Mouse (Mus musculus): ENCODE results near the gene Rcor1. TPM values are rescaled to one million over a fixed set of nuclear protein-coding genes. Genes with fewer than 3 reads are reported as not detected.

The Rcor1 gene
- total RNA-seq (2014; fragmentation: Nextera tagmentation): 56.7 and 73.4 TPM in 2 replicates
- total RNA-seq (2017): 44.1 and 55.3 TPM in 2 replicates

GRCm38 (mm10) chr12:111038976-111039612, at the start of gene Rcor1:
Gene Rcor1, plus strand, starts transcription at chr12:111039351.
- peak; percentile 94 for ATAC-seq (replicated peaks; ENCODE audit: low FRiP score, low TSS enrichment, poor library complexity, severe bottlenecking)

- no peak for ATAC-seq (replicated peaks; ENCODE audit: low FRiP score, low TSS enrichment, poor library complexity, severe bottlenecking)
Observed at GRCm38 (mm10) chr12:110989409-110989808, 49.7 kb upstream of the Rcor1 start.

GRCm38 (mm10) chr12:110990500-110990899, 48.7 kb upstream of the Rcor1 start:
- no peak for ATAC-seq (replicated peaks; ENCODE audit: low FRiP score, low TSS enrichment, poor library complexity, severe bottlenecking)

- peak; percentile 79 for ATAC-seq (replicated peaks; ENCODE audit: low FRiP score, low TSS enrichment, poor library complexity, severe bottlenecking)
Observed at GRCm38 (mm10) chr12:110991361-110992127, 47.6 kb upstream of the Rcor1 start.

- peak; percentile 94 for ATAC-seq (replicated peaks; ENCODE audit: low FRiP score, low TSS enrichment, poor library complexity, severe bottlenecking)
Observed at GRCm38 (mm10) chr12:110992128-110992553, 47.0 kb upstream of the Rcor1 start.

- ATAC-seq (replicated peaks; ENCODE audit: low FRiP score, low TSS enrichment, poor library complexity, severe bottlenecking): peak; percentile 3; the same call in 1 of the 2 replicates
Observed at GRCm38 (mm10) chr12:110992771-110993170, 46.4 kb upstream of the Rcor1 start.

- ATAC-seq (replicated peaks; ENCODE audit: low FRiP score, low TSS enrichment, poor library complexity, severe bottlenecking): no peak
Observed at GRCm38 (mm10) chr12:110993226-110993625, 45.9 kb upstream of the Rcor1 start.

- no peak for ATAC-seq (replicated peaks; ENCODE audit: low FRiP score, low TSS enrichment, poor library complexity, severe bottlenecking)
Observed at GRCm38 (mm10) chr12:110994666-110995065, 44.5 kb upstream of the Rcor1 start.

GRCm38 (mm10) chr12:110998092-110998491, 41.1 kb upstream of the Rcor1 start:
- no peak for ATAC-seq (replicated peaks; ENCODE audit: low FRiP score, low TSS enrichment, poor library complexity, severe bottlenecking)

- ATAC-seq (replicated peaks; ENCODE audit: low FRiP score, low TSS enrichment, poor library complexity, severe bottlenecking): peak; percentile 82
Observed at GRCm38 (mm10) chr12:110999820-111000219, 39.3 kb upstream of the Rcor1 start.

GRCm38 (mm10) chr12:111000956-111001355, 38.2 kb upstream of the Rcor1 start:
- ATAC-seq (replicated peaks; ENCODE audit: low FRiP score, low TSS enrichment, poor library complexity, severe bottlenecking): no peak

GRCm38 (mm10) chr12:111004142-111004541, 35.0 kb upstream of the Rcor1 start:
- peak; percentile 29; the same call in 1 of the 2 replicates for ATAC-seq (replicated peaks; ENCODE audit: low FRiP score, low TSS enrichment, poor library complexity, severe bottlenecking)

- no peak for ATAC-seq (replicated peaks; ENCODE audit: low FRiP score, low TSS enrichment, poor library complexity, severe bottlenecking)
Observed at GRCm38 (mm10) chr12:111005803-111006202, 33.3 kb upstream of the Rcor1 start.

GRCm38 (mm10) chr12:111006339-111006738, 32.8 kb upstream of the Rcor1 start:
- ATAC-seq (replicated peaks; ENCODE audit: low FRiP score, low TSS enrichment, poor library complexity, severe bottlenecking): no peak

GRCm38 (mm10) chr12:111007134-111008103, 31.7 kb upstream of the Rcor1 start:
- ATAC-seq (replicated peaks; ENCODE audit: low FRiP score, low TSS enrichment, poor library complexity, severe bottlenecking): peak; percentile 70

GRCm38 (mm10) chr12:111008500-111009490, 30.4 kb upstream of the Rcor1 start:
- no peak for ATAC-seq (replicated peaks; ENCODE audit: low FRiP score, low TSS enrichment, poor library complexity, severe bottlenecking)

GRCm38 (mm10) chr12:111009615-111010257, 29.4 kb upstream of the Rcor1 start:
- ATAC-seq (replicated peaks; ENCODE audit: low FRiP score, low TSS enrichment, poor library complexity, severe bottlenecking): peak; percentile 56

- ATAC-seq (replicated peaks; ENCODE audit: low FRiP score, low TSS enrichment, poor library complexity, severe bottlenecking): no peak
Observed at GRCm38 (mm10) chr12:111016807-111017206, 22.3 kb upstream of the Rcor1 start.
